Mouse (Mus musculus) limb, embryonic 12.5 days (tissue): Measurements from ENCODE around the gene Txnip. TPM values are rescaled to one million over a fixed set of nuclear protein-coding genes. Genes with fewer than 3 reads are reported as not detected.

Experiments used
- ATAC-seq: fragments of 200-750 bp; cut with Nextera tagmentation; 2 replicates; pipeline ENCODE4 v1.8.0; 2017; ENCODE audit warnings: low read depth, moderate TSS enrichment; ENCODE audit not compliant: insufficient number of reproducible peaks, insufficient read depth, low FRiP score, low TSS enrichment
- H3K27ac ChIP-seq: fragments of 300-500 bp; sonication (generic); 2 replicates; pipeline ENCODE4 v1.5.1; 2016; ENCODE audit warnings: mild to moderate bottlenecking, moderate library complexity
- H3K27me3 ChIP-seq: fragments of 300-500 bp; sonication (generic); 2 replicates; pipeline ENCODE4 v1.6.1; 2016; ENCODE audit warnings: mild to moderate bottlenecking, moderate library complexity
- H3K36me3 ChIP-seq: fragments of 300-500 bp; sonication (generic); 2 replicates; pipeline ENCODE4 v1.6.1; 2016; ENCODE audit warnings: mild to moderate bottlenecking, moderate library complexity
- H3K4me1 ChIP-seq: fragments of 300-500 bp; sonication (generic); replicated peaks from 2 replicates; pipeline ENCODE4 v1.6.1; 2016
- H3K4me2 ChIP-seq: fragments of 300-500 bp; sonication (generic); 2 replicates; pipeline ENCODE4 v1.6.1; 2016; ENCODE audit warnings: mild to moderate bottlenecking, moderate library complexity
- H3K4me3 ChIP-seq: fragments of 300-500 bp; sonication (generic); replicated peaks from 2 replicates; pipeline ENCODE4 v1.5.1; 2016; ENCODE audit warnings: mild to moderate bottlenecking
- H3K9ac ChIP-seq: fragments of 300-500 bp; sonication (generic); replicated peaks from 2 replicates; pipeline ENCODE4 v1.6.1; 2016; ENCODE audit warnings: mild to moderate bottlenecking, moderate library complexity
- H3K9me3 ChIP-seq: fragments of 300-500 bp; sonication (generic); 2 replicates; pipeline ENCODE4 v1.6.1; 2016; ENCODE audit warnings: mild to moderate bottlenecking, moderate library complexity
- WGBS: fragments of 180-500 bp; shearing (Covaris S2); methylation state at CpG from one replicate; pipeline ENCODE4 v1.1.7; 2016; 5-methylcytosine and 5-hydroxymethylcytosine counted together
- polyA plus RNA-seq: library from polyadenylated mRNA; unstranded; fragments of >200 nt; fragmentation: Nextera tagmentation; extraction: Ambion mirVana; gene quantifications from 2 replicates; pipeline ENCODE4 v1.2.1, GENCODE M21; 2016

The Txnip gene
- polyA plus RNA-seq, 1 experiment from 2014 or later, result 68.2 TPM

GRCm38 (mm10) chr3:96579239-96579750 is 21.5 kb downstream of the Txnip start:
- H3K4me3 ChIP-seq, result no peak overlapping the region
- H3K4me1 ChIP-seq, result peaks cover 24% of the 10 kb centered on the region
- peaks cover 3% of the 10 kb centered on the region; the same call in 1 of the 2 replicates for H3K36me3 ChIP-seq
- peaks cover 8% of the 10 kb centered on the region; the same call in 1 of the 2 replicates for H3K27me3 ChIP-seq
- no peak overlapping the region for H3K27ac ChIP-seq
- no peaks in the 10 kb centered on the region for H3K9me3 ChIP-seq
- no peak overlapping the region for H3K9ac ChIP-seq
- ATAC-seq, result no peak
- no peak overlapping the region for H3K4me2 ChIP-seq
- WGBS, result 74% methylated on average over 4 of the region's 4 CpGs

DNA sequence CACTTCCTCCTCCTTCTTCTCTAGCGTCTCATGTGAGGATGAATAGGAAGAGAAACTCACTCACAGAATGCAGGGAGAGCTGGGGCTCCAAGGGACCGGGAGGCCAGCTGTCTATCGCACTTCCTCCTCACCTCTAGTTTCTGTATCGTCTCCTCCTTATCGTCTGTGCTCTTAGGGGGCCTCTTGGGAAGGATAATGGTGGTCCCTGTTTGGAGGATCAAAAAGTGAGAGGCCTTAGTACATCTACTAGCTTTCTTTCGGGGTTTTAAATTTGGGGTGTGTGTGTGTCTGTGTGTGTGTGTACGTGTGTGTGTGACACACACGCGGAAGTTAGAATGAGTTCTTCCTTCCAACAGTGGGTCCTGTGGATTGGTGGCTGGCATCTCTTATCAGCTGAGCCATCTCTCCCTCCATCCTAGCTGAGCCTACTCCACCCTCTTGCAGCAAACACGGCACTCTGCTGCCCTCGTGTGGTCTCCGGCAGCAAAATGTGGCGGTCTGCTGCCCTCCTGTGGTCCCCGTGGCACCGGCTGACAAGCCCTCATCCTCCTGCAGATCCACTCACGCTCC is 22.2 kb downstream of the Txnip start:
- Histone ChIP-seq H3K36me3 (peaks cover 3% of the 10 kb centered on the region; the same call in 1 of the 2 replicates), H3K9ac (peak overlapping the region; percentile 54; the same call in 1 of the 2 replicates), H3K9me3 (no peaks in the 10 kb centered on the region), H3K4me2 (peak overlapping the region; percentile 58), H3K27ac (no peak overlapping the region), H3K27me3 (peaks cover 8% of the 10 kb centered on the region; the same call in 1 of the 2 replicates), H3K4me1 (peaks cover 24% of the 10 kb centered on the region), H3K4me3 (peak overlapping the region; percentile 28)
- 12% methylated on average over 16 of the region's 16 CpGs for WGBS
- ATAC-seq, result 0 out of 2 replicates have a peak, but pooled peaks have one; percentile 43

DNA sequence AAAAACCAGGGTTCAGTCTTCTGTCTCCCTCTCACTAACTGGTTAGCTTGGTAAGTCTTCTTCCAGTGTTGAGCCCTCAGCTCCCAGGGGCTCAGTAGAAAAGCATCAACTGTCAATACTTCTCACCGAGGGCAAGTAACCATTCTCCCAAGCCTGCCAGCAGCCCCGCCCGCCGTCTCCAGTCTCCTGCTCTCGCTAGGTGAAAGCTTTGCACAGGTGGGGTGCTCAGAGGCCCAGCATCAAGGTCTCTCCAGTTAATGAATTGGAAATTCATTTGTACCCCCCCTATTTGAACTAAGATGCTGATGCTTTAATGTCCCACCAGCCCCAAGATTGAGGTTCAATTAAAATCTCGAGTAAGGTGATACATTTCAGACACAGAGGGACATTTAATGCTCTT is 23.4 kb downstream of the Txnip start:
- H3K9me3 ChIP-seq, result no peaks in the 10 kb centered on the region
- H3K9ac ChIP-seq, result no peak overlapping the region
- 42% methylated on average over 6 of the region's 6 CpGs for WGBS
- ATAC-seq, result no peak
- peaks cover 8% of the 10 kb centered on the region; the same call in 1 of the 2 replicates for H3K27me3 ChIP-seq
- H3K4me2 ChIP-seq, result no peak overlapping the region
- peaks cover 22% of the 10 kb centered on the region for H3K4me1 ChIP-seq
- no peak overlapping the region for H3K27ac ChIP-seq
- peaks cover 3% of the 10 kb centered on the region; the same call in 1 of the 2 replicates for H3K36me3 ChIP-seq
- no peak overlapping the region for H3K4me3 ChIP-seq

- WGBS, result 83% methylated on average over 16 of the region's 16 CpGs
- no peak for ATAC-seq
Measured at GRCm38 (mm10) chr3:96581771-96582515, 24.2 kb downstream of the Txnip start.

GRCm38 (mm10) chr3:96583386-96583785 is 25.6 kb downstream of the Txnip start:
- H3K4me2 ChIP-seq, result no peak overlapping the region
- H3K9ac ChIP-seq, result no peak overlapping the region
- H3K4me3 ChIP-seq, result no peak overlapping the region
- H3K36me3 ChIP-seq, result no peaks in the 10 kb centered on the region
- peaks cover 8% of the 10 kb centered on the region; the same call in 1 of the 2 replicates for H3K27me3 ChIP-seq
- H3K27ac ChIP-seq, result no peak overlapping the region
- 0 out of 2 replicates have a peak, but pooled peaks cover 4% of the 10 kb centered on the region for H3K9me3 ChIP-seq
- no peak for ATAC-seq
- H3K4me1 ChIP-seq, result peaks cover 9% of the 10 kb centered on the region
- 85% methylated on average over 5 of the region's 5 CpGs for WGBS

More at GRCm38 (mm10) chr3:96581771-96582515, 24.2 kb downstream of the Txnip start:
- Histone ChIP-seq H3K27me3 (peaks cover 8% of the 10 kb centered on the region; the same call in 1 of the 2 replicates), H3K36me3 (peaks cover 3% of the 10 kb centered on the region; the same call in 1 of the 2 replicates), H3K27ac (no peak overlapping the region), H3K4me2 (no peak overlapping the region), H3K4me3 (no peak overlapping the region), H3K9ac (no peak overlapping the region), H3K9me3 (no peaks in the 10 kb centered on the region), H3K4me1 (peaks cover 14% of the 10 kb centered on the region)

DNA sequence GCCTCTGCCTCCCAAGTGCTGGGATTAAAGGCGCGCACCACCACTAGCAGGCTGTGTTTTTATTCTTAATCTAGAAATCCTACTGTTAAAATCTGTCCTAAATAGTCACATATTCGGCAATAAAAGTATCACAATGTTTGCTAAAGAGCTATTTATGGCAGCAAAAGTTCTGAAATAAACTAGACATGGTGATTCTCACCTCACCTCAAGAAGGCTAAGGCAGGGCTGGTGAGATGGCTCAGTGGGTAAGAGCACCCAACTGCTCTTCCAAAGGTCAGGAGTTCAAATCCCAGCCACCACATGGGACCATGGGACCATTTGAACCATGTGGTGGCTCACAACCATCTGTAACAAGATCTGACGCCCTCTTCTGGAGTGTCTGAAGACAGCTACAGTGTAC is 32.9 kb downstream of the Txnip start:
- Histone ChIP-seq H3K36me3 (no peaks in the 10 kb centered on the region), H3K27me3 (peaks cover 10% of the 10 kb centered on the region), H3K4me1 (peaks cover 18% of the 10 kb centered on the region), H3K4me3 (no peak overlapping the region), H3K9me3 (0 out of 2 replicates have a peak, but pooled peaks cover 4% of the 10 kb centered on the region), H3K4me2 (no peak overlapping the region), H3K9ac (no peak overlapping the region), H3K27ac (no peak overlapping the region)
- no peak for ATAC-seq
- WGBS, result 85% methylated on average over 4 of the region's 4 CpGs

GRCm38 (mm10) chr3:96593374-96593773 is 35.6 kb downstream of the Txnip start:
- Histone ChIP-seq H3K36me3 (no peaks in the 10 kb centered on the region), H3K4me1 (peaks cover 40% of the 10 kb centered on the region), H3K9ac (peak overlapping the region; percentile 74), H3K4me2 (peak overlapping the region; percentile 78), H3K9me3 (no peaks in the 10 kb centered on the region), H3K4me3 (peak overlapping the region; percentile 62), H3K27me3 (peaks cover 28% of the 10 kb centered on the region), H3K27ac (no peak overlapping the region)
- ATAC-seq, result no peak
- under 1% methylated on average over 10 of the region's 10 CpGs for WGBS

- WGBS, result under 1% methylated on average over 36 of the region's 38 CpGs
- peaks cover 46% of the 10 kb centered on the region for H3K4me1 ChIP-seq
- peaks cover 34% of the 10 kb centered on the region for H3K27me3 ChIP-seq
- H3K9me3 ChIP-seq, result no peaks in the 10 kb centered on the region
- no peaks in the 10 kb centered on the region for H3K36me3 ChIP-seq
- H3K4me2 ChIP-seq, result peak within 1 kb of the TSS; percentile 78
- H3K27ac ChIP-seq, result peak within 1 kb of the TSS; percentile 85
- H3K9ac ChIP-seq, result peak within 1 kb of the TSS; percentile 74
- peak; percentile 84 for ATAC-seq
- peak within 1 kb of the TSS; percentile 62 for H3K4me3 ChIP-seq
Measured at GRCm38 (mm10) chr3:96593790-96594560, 36.2 kb downstream of the Txnip start, which contains the start of gene Polr3gl. Polr3gl (minus strand) TSS chr3:96594181.

- Histone ChIP-seq H3K4me1 (peaks cover 48% of the 10 kb centered on the region), H3K4me3 (no peak overlapping the region), H3K27me3 (peaks cover 39% of the 10 kb centered on the region), H3K4me2 (no peak overlapping the region), H3K9ac (no peak overlapping the region), H3K36me3 (no peaks in the 10 kb centered on the region), H3K9me3 (no peaks in the 10 kb centered on the region), H3K27ac (no peak overlapping the region)
- 73% methylated on average over 5 of the region's 5 CpGs for WGBS
- ATAC-seq, result no peak
Measured at GRCm38 (mm10) chr3:96594851-96595250, 37.1 kb downstream of the Txnip start.

DNA sequence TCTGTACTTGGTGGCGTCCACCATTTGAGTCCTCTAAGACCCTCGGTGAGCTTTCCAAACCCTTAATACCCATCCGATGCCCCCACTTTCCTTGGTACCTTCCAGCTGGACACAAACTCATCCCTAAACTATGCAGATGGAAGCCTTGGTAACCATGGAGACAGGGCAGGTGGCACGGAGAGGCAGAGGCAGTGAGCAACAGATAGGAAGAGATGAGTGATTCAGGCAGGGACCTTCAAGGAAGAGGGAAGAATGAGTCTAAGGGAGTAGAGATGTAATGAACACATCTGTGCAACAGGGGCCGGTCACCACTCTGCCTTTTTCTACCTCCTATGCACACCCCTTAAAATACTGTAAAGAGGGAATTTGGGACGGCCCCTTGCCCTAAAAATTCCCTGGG is 37.9 kb downstream of the Txnip start:
- Histone ChIP-seq H3K9me3 (no peaks in the 10 kb centered on the region), H3K27ac (no peak overlapping the region), H3K9ac (no peak overlapping the region), H3K4me3 (peak overlapping the region; percentile 53), H3K4me1 (peaks cover 51% of the 10 kb centered on the region), H3K36me3 (no peaks in the 10 kb centered on the region), H3K27me3 (peaks cover 39% of the 10 kb centered on the region), H3K4me2 (peak overlapping the region; percentile 99)
- no peak for ATAC-seq
- WGBS, result 31% methylated on average over 6 of the region's 6 CpGs
